Mouse (Mus musculus) myocyte (in vitro differentiated cells): Measurements from ENCODE around the gene Gm20388.

Experiments used
- E2F4 ChIP-seq: IDR thresholded peaks from one replicate; pipeline ENCODE4 v1.6.1; 2011; ENCODE audit warnings: mild to moderate bottlenecking, control low read depth, moderate library complexity; ENCODE audit not compliant: insufficient read depth
- MAX ChIP-seq: IDR thresholded peaks from one replicate; pipeline ENCODE4 v1.6.1; 2011; ENCODE audit warnings: low read depth, mild to moderate bottlenecking, control low read depth
- MYOD1 ChIP-seq, 3 experiments: IDR thresholded peaks; one replicate each; pipeline ENCODE4 v1.6.1; 2011; ENCODE audit warnings: control low read depth in 2 of 3, low read depth in 2 of 3, mild to moderate bottlenecking in 2 of 3, moderate library complexity in 1 of 3; ENCODE audit not compliant: insufficient read length in 2 of 3, control insufficient read depth in 1 of 3
- POLR2A ChIP-seq: IDR thresholded peaks from one replicate; pipeline ENCODE4 v1.6.1; 2011; ENCODE audit warnings: low read depth, mild to moderate bottlenecking, control low read depth, moderate library complexity; ENCODE audit not compliant: insufficient read length
- TCF3 ChIP-seq: IDR thresholded peaks from one replicate; pipeline ENCODE4 v1.6.1; 2011; ENCODE audit warnings: low read depth, control low read depth; ENCODE audit not compliant: insufficient read length
- USF1 ChIP-seq: IDR thresholded peaks from one replicate; pipeline ENCODE4 v1.6.1; 2011; ENCODE audit warnings: low read depth, mild to moderate bottlenecking, control low read depth, moderate library complexity

GRCm38 (mm10) chr8:123283991-123284390 is 3373.3 kb downstream of the Gm20388 start:
- TF ChIP-seq TCF3 (no peak), E2F4 (no peak), POLR2A (no peak), MAX (no peak), MYOD1 (IDR thresholded peaks at IDR 0.05; ENCODE audit: control insufficient read depth in 1 of 3, insufficient read length in 2 of 3, low read depth in 2 of 3) (no peak), USF1 (no peak)
